Mouse (Mus musculus) gastrocnemius, adult 2 months (tissue): ENCODE measurements around the gene Uba3. TPM values are rescaled to one million over a fixed set of nuclear protein-coding genes. Genes with fewer than 3 reads are reported as not detected.

Experiments used
- DNase-seq: peaks from one replicate; pipeline ENCODE4 v3.0.0; 2022
- H3K27ac ChIP-seq: fragments of 200-600 bp; 2 replicates; pipeline ENCODE4 v1.8.1; 2022; ENCODE audit warnings: mild to moderate bottlenecking
- H3K4me3 ChIP-seq: fragments of 200-600 bp; 2 replicates; pipeline ENCODE4 v1.8.1; 2022; ENCODE audit warnings: mild to moderate bottlenecking, moderate library complexity
- CTCF ChIP-seq: fragments of 200-600 bp; IDR thresholded peaks from 2 replicates; pipeline ENCODE4 v1.8.1; 2022; ENCODE audit warnings: antibody characterized with exemption, mild to moderate bottlenecking, moderate library complexity
- intact Hi-C: fragments of 180-260 bp; cut with DNase I; formaldehyde crosslinking; loops from one replicate; pipeline ENCODE4 v1.15.1; 2025
- long read RNA-seq, 2 experiments: library from polyadenylated mRNA; stranded (forward); transcript quantifications; one replicate each; pipeline ENCODE4 v2.0.0; 2021
- total RNA-seq, 2 experiments: library from RNA; stranded (reverse); gene quantifications; 2 replicates each; pipeline ENCODE4 v1.2.3; 2021

The Uba3 gene
- 10 to 100 TPM; 32.7 to 43.1 TPM for total RNA-seq
- long read RNA-seq, experiment 1, transcript Uba3-202 (17 exons, 2,465 nt), result minor isoform, 6 of 34 reads
- long read RNA-seq, experiment 1, transcript Uba3-201 (18 exons, 2,257 nt), result major isoform, 25 of 34 reads
- long read RNA-seq, experiment 1, partial matches to known transcripts, result 1 of 34 reads
- long read RNA-seq, experiment 1, other reads (novel, unspliced or antisense), result 1 of 34 reads
- long read RNA-seq, experiment 2, transcript Uba3-201 (18 exons, 2,257 nt), result major isoform, 22 of 34 reads
- long read RNA-seq, experiment 2, partial matches to known transcripts, result 3 of 34 reads
- long read RNA-seq, experiment 2, other reads (novel, unspliced or antisense), result 5 of 34 reads

- peak within 1 kb of the TSS; percentile 83 for H3K4me3 ChIP-seq
- no peak for TF ChIP-seq CTCF
- intact Hi-C loops, result no loop called here
- DNase-seq, result peak; percentile 100
- peak within 1 kb of the TSS; percentile 92 for H3K27ac ChIP-seq
Observed at GRCm38 (mm10) chr6:97205439-97205885, at the start of gene Uba3. Uba3 (minus strand) TSS chr6:97205647.

DNA sequence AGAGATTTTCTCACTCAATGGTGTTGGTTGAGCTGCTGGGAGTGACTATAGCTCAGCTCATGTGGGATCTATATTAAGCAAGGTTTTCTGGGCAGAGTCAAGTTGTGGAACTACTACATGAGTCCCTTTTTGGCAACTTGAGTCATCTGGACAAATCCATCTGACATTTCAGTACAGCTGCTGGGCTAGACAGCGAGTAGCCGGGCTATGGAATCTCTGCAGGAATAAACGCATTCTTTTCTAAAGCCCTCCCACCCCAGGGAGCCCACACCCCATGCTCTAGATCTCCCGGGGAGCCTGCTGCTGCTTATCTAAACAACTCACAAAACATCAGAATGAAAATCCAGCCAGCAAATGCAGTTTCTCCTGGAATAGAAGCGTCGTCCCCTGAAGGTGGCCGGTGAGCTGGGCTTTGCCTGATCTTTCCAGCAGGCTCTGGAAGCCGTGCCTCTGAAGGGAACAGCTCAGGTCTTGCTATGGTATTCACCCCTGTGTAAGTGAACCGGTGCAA lies 47.3 kb upstream of the Uba3 start, which contains the start of gene Lmod3:
Lmod3 (minus strand) TSS at position 49 of the 511 bp plus-strand sequence.
- peak; percentile 66 for DNase-seq
- H3K4me3 ChIP-seq, result peak within 1 kb of the TSS; percentile 72

GRCm38 (mm10) chr6:97252086-97252485 lies 46.6 kb upstream of the Uba3 start:
- Histone ChIP-seq H3K27ac (peak overlapping the region; percentile 88), H3K4me3 (peak overlapping the region; percentile 72)
- TF ChIP-seq CTCF, result no peak
- peak; percentile 42 for DNase-seq
- intact Hi-C loops, result loop anchor here (5.0 kb wide), 2 partner anchors 40 to 490 kb away; partner anchors contain the start of gene Arl6ip5

More for the DNA sequence above, 47.3 kb upstream of the Uba3 start, which contains the start of gene Lmod3:
- TF ChIP-seq CTCF, result no peak
- peak within 1 kb of the TSS; percentile 88 for H3K27ac ChIP-seq
- intact Hi-C loops, result loop anchor here (5.0 kb wide), 2 partner anchors 40 to 490 kb away; partner anchors contain the start of gene Arl6ip5

DNA sequence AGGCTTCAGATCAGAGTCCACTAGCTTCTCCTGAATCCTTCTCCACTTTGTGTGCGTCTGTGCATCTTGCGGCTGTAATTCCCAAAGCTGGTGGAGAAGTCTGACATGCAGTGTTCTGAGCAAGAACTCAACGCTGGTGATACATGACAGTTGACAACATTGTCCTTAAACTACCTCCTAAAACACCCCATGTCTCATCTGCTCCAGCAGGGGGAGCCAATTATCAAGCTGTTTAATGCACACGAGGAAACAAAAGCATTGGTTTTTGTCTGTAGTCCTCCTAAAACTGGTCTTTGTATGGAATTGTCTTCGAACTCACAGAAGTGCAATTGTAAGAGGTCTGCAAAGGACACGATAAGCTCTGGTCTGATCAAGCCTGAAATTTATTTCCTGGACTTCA lies 45.5 kb upstream of the Uba3 start:
- peak; percentile 62 for DNase-seq
- TF ChIP-seq CTCF, result peak; percentile 89
- Histone ChIP-seq H3K4me3 (peak overlapping the region; percentile 72), H3K27ac (peak overlapping the region; percentile 88)
- intact Hi-C loops, result loop anchor here (2.0 to 5.0 kb wide), 3 partner anchors 39 to 491 kb away; partner anchors contain the start of gene Arl6ip5

DNA sequence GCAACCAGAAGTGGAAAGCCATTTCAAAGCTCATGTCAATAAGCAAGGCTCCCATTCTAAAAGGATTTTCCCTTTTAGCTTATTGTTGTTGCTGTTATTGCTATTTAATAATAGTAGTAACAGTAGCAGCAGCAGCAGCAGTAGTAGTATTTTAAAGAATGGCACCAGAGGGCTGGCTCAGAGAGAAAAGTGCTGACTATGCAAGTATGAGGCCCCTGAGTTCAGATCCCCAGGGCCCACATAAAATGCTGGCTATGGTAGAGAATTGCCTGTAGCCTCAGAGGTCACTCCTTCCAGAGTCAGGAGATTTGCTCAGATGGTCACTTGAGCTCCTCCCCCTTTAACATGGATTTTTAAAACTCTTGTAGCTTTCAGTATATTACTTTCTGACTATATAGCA lies 39.8 kb upstream of the Uba3 start:
- Histone ChIP-seq H3K4me3 (peak overlapping the region; percentile 47), H3K27ac (peak overlapping the region; percentile 9)
- TF ChIP-seq CTCF, result no peak
- no peak for DNase-seq
- intact Hi-C loops, result loop anchor here (10.0 kb wide), 1 partner anchor 70 kb away; the partner anchor contains the start of gene Tmf1

- no peak overlapping the region for H3K27ac ChIP-seq
- no peak for TF ChIP-seq CTCF
- H3K4me3 ChIP-seq, result no peak overlapping the region
- intact Hi-C loops, result loop anchor here (10.0 kb wide), 1 partner anchor 68 kb away; the partner anchor contains the start of gene Tmf1
- DNase-seq, result no peak
Observed at GRCm38 (mm10) chr6:97242522-97242921, 37.1 kb upstream of the Uba3 start.

- intact Hi-C loops, result loop anchor here (10.0 kb wide), 1 partner anchor 65 kb away; the partner anchor contains the start of gene Tmf1
- DNase-seq, result no peak
- no peak for TF ChIP-seq CTCF
- no peak overlapping the region for H3K4me3 ChIP-seq
- peak overlapping the region; percentile 31; the same call in 1 of the 2 replicates for H3K27ac ChIP-seq
Observed at GRCm38 (mm10) chr6:97240092-97240491, 34.6 kb upstream of the Uba3 start.

- TF ChIP-seq CTCF, result peak; percentile 32
- no peak for DNase-seq
- Histone ChIP-seq H3K27ac (no peak overlapping the region), H3K4me3 (no peak overlapping the region)
- intact Hi-C loops, result no loop called here
Observed at GRCm38 (mm10) chr6:97239360-97239759, 33.9 kb upstream of the Uba3 start.

GRCm38 (mm10) chr6:97236088-97236487 lies 30.6 kb upstream of the Uba3 start:
- H3K4me3 ChIP-seq, result no peak overlapping the region
- no peak for DNase-seq
- TF ChIP-seq CTCF, result no peak
- no peak overlapping the region for H3K27ac ChIP-seq
- intact Hi-C loops, result no loop called here

DNA sequence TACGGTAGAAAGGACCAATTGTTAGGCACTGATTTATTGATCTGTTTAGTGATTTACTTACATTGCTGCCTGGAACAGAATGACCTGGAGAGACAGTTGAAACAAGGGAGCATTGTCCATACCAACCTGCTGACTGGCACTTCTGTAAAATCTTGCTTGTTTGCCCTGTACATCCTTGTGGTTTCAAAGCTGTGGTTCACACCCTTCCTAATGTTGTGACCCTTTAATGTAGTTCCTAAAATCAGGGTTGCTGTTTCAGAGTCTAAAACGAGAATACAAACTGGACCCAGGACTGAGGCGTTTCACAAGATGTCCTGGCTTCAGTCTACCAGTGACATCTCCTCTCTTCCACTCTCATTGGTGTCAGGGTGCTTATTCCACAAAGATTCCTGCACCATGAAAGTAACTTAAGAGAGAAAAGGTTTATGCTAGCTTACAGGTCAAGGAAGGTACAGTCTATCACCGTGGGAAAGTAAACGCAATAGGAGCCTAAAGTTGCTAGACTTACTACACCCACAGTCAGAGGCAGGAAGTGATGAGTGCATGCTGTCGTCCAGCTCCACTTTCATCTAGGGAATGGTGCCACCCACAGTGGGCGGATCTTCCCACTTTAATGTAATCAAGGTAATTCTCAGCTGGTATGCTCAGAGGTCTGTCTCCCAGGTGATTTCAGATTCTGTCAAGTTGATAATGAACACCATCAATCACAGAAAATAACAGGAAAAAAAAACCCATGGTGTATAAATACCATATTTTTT lies 29.6 kb upstream of the Uba3 start:
- no peak for DNase-seq
- no peak overlapping the region for H3K27ac ChIP-seq
- TF ChIP-seq CTCF, result no peak
- intact Hi-C loops, result no loop called here
- no peak overlapping the region for H3K4me3 ChIP-seq

DNA sequence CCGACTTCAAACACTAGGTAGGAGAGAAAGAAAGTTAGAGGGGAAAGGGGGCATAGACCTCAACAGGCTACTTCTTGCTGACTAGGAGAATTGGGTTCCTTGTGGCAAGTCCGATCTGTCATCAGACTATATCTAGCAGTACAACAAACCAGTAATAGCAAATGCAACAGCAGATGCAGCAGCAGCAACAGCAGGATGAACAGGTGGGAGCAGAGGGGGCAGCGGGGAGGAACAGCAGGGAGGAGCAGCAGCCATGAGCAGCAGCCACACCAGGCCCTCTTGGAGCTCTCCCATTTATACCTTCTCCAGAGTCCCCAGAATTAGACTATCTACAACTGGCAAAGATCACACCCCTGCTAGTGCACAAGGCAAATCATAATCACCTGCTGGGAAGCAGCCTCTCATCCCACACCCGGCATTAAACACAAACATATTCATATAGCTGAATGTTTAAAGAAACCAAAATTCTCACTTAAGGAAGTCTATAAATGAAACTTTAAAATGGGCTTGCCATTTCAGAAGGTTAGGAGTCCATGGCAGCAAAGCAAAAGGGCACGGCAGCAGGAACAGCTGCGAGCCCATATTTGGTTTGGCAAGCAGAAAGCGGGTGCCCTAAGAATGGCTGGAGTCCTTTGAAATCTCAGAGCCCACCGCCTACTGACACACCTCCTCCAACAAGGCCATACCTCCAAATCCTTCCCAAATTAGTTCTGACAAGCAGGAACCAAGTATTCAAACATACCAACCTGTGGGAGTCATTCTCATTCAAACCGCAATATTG lies 21.8 kb upstream of the Uba3 start:
- intact Hi-C loops, result no loop called here
- no peak overlapping the region for H3K4me3 ChIP-seq
- TF ChIP-seq CTCF, result no peak
- peak overlapping the region; percentile 69 for H3K27ac ChIP-seq
- no peak for DNase-seq

GRCm38 (mm10) chr6:97226083-97226491 lies 20.6 kb upstream of the Uba3 start:
- Histone ChIP-seq H3K27ac (peak overlapping the region; percentile 69), H3K4me3 (peak overlapping the region; percentile 21; the same call in 1 of the 2 replicates)
- TF ChIP-seq CTCF, result no peak
- intact Hi-C loops, result no loop called here
- DNase-seq, result no peak
